Mouse (Mus musculus) c-Kit-positive CD71-positive TER-119-positive erythroid progenitor cells, embryonic 14.5 days (primary cell): ENCODE results near the gene Zdhhc12.

Source experiments
- DNase-seq: peaks from one replicate; pipeline ENCODE4 v3.0.0-alpha.2; 2013; ENCODE audit warnings: low spot score

Zdhhc12 gene

GRCm38 (mm10) chr2:30100214-30100613 is 6.8 kb upstream of the Zdhhc12 start:
- no peak for DNase-seq

- peak; percentile 57 for DNase-seq
Observed at GRCm38 (mm10) chr2:30095882-30096527, 2.6 kb upstream of the Zdhhc12 start.

- no peak for DNase-seq
Observed at GRCm38 (mm10) chr2:30094208-30094588, 750 bp upstream of the Zdhhc12 start.

- no peak for DNase-seq
Observed at GRCm38 (mm10) chr2:30092280-30092918, 1.0 kb downstream of the Zdhhc12 start.

- no peak for DNase-seq
Observed at GRCm38 (mm10) chr2:30091521-30091920, 1.9 kb downstream of the Zdhhc12 start.

- DNase-seq: no peak
Observed at GRCm38 (mm10) chr2:30087310-30087709, 6.1 kb downstream of the Zdhhc12 start.

GRCm38 (mm10) chr2:30084632-30085031 is 8.8 kb downstream of the Zdhhc12 start:
- DNase-seq: no peak

- DNase-seq: no peak
Observed at GRCm38 (mm10) chr2:30084113-30084512, 9.3 kb downstream of the Zdhhc12 start.

- DNase-seq: no peak
Observed at GRCm38 (mm10) chr2:30080181-30080800, 13.2 kb downstream of the Zdhhc12 start.

GRCm38 (mm10) chr2:30078760-30079159 is 14.7 kb downstream of the Zdhhc12 start:
- DNase-seq: no peak

GRCm38 (mm10) chr2:30078349-30078712 is 15.1 kb downstream of the Zdhhc12 start:
- DNase-seq: no peak

- peak; percentile 71 for DNase-seq
Observed at GRCm38 (mm10) chr2:30077502-30078348, 15.7 kb downstream of the Zdhhc12 start, which contains the start of gene Pkn3. Gene Pkn3 (plus strand): TSS chr2:30077684.

- DNase-seq: no peak
Observed at GRCm38 (mm10) chr2:30076959-30077358, 16.5 kb downstream of the Zdhhc12 start.

GRCm38 (mm10) chr2:30076439-30076838 is 17.0 kb downstream of the Zdhhc12 start:
- no peak for DNase-seq

GRCm38 (mm10) chr2:30075625-30076024 is 17.8 kb downstream of the Zdhhc12 start:
- no peak for DNase-seq

GRCm38 (mm10) chr2:30073285-30073684 is 20.2 kb downstream of the Zdhhc12 start:
- DNase-seq: no peak

GRCm38 (mm10) chr2:30072875-30073274 is 20.6 kb downstream of the Zdhhc12 start:
- DNase-seq: no peak

- no peak for DNase-seq
Observed at GRCm38 (mm10) chr2:30067962-30068361, 25.5 kb downstream of the Zdhhc12 start.

GRCm38 (mm10) chr2:30067031-30067888 is 26.2 kb downstream of the Zdhhc12 start:
- no peak for DNase-seq

GRCm38 (mm10) chr2:30066046-30066901 is 27.2 kb downstream of the Zdhhc12 start:
- peak; percentile 88 for DNase-seq

- DNase-seq: no peak
Observed at GRCm38 (mm10) chr2:30064298-30064697, 29.1 kb downstream of the Zdhhc12 start.
